Mouse (Mus musculus): ENCODE measurements around the gene Itga6.

Gene Itga6

DNA sequence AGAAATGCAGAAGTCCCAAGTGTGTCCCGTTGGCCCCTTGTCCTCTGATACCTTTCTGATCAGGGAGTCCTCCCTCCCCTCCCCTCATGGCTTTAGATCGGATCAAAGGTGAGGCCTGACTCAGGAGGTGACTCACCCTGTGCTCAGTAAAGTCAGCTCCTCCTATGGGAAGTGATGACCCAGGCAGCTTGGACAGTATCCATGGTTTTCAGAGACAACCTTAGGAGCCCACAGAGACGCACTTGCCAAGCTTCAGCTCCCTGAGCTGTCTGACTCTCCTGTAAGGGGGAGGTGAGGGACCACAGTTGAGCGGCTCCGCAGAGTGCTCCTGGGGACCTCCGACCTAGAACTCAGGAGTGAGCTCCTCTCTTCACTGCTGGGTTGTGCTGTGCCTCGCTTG lies 56.3 kb downstream of the Itga6 start:
- no peak for DNase-seq (ENCODE audit: low spot score in 2 of 2)

DNA sequence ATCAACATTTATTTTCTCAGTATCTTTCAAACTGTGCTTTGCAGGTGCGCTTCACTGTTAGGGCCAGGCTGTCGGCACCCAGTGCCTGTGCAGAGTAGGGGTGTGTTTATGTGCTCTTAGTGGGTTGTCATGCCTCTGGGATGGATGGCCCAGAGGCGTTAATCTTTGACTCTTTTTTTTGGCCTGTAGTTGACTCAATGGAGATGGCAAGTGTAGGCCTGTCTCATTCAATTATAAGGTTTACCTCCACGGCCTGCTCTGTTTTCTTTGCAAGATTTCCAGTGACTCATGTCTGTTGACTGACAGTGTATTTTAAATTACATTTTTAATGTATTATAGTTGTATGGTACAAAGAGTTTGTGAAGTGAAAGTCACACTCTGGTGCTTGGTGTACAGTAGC lies 56.7 kb downstream of the Itga6 start:
- DNase-seq (ENCODE audit: low spot score in 2 of 2): no peak

DNA sequence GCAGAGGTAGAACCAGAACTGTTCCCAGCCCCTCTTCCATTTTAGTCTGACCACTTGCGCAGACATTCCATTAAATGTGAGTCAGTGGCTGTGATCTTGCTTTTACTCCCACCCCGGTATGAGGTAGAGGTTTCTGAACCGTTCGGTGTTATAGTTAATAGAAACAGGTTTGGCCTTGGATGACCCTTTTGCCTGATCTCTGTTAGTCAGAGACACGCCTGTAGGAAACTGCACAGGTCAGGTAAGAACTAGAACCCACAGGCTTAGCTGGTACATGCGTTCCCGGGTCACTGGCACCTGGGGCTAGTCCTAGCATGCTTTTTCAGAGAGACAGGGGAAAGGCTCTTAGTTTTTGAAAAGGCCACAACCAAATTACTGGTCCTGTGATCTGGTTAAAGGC lies 59.7 kb downstream of the Itga6 start:
- DNase-seq (ENCODE audit: low spot score in 2 of 2): no peak

DNA sequence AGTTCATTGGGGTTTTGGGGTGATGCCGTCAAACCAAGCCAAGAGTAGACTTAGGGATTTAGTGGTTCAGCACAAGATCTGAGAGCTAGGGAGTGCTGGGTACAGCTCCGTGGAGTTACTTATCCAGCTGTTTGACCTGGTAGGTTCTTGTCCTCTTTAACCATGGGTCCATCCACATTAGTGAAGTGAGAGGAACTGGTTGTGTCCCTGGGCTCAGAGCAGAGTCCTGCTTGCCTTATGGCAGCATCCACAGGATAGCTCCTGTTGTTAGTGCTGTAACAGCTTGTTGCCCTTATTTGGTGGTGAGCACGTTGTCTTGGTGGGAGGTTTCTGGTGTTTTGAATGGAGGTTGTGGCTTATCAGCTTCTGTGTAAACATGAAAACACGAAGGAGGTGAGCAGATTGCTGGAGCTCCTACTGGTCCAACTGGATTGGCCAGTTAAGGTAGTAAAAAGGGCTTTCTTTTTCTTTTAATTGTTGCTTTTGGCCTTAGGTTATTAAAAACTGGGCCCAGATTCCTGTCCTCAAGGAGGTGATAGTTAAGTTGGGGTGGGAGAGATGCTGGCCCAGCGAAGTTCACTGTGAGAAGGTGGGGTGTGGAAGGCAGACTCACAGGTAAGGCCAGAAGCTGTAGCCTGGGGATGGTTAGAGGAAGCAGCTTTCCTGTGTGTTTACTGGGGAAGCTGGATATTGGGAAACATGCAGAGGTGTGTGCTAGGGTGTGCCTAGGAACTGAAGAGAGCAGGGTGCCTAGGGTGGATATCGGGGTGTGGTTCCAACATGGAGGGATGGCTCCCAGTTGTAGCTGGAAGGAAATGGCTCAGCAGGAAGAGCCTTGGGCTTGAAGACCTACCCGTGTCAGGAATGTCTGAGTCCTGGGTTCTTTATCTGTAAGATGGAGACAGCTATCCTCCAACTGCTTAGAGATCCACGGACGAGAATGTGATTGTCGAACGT lies 60.5 kb downstream of the Itga6 start:
- no peak for DNase-seq (ENCODE audit: low spot score in 2 of 2)

DNA sequence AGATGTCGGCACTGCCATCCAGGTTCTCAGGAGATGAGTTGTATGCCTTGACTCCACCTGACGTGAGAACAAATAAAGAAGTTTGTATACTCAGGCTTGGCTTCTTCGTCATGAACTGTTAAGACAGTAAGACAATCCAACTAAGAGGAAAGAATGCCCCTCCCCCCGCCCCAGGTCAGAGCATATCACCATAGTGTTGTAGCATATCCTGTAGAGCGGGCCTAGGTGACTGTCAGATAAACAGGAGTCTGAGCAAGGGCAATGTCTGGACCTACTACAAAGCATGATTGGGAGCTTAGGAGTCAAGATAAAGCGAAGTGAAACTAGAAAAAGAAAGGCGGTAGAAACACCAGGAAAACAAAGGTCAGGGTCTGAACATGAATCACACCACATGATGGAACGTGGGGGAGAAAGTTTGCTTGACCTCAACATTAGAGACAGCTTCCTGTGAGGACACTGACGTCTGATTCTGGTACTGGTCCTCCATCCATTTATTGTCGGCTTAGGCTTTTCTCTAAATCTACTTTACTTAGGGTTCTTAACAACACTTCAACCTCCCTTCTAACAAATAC lies 64.0 kb downstream of the Itga6 start:
- DNase-seq (ENCODE audit: low spot score in 2 of 2): no peak

DNA sequence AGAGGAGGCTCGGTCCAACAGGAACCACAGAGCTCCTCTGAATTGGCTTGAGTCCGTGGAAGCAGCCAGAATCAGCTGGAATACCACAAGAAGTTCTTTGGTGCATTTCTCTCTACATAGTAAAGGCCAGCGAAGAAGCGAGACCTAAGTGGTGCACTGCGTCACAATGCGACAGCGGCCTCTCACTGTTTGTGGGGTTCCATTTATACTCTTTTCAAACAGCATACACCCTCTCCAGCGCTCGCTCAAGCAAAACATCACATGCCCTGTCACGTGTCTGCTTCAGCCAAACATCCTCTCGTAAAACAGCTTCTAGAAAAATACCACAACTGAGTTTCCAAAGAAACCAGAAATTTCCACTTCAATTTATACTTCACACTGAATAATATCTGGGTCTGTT lies 64.6 kb downstream of the Itga6 start:
- no peak for DNase-seq (ENCODE audit: low spot score in 2 of 2)

DNA sequence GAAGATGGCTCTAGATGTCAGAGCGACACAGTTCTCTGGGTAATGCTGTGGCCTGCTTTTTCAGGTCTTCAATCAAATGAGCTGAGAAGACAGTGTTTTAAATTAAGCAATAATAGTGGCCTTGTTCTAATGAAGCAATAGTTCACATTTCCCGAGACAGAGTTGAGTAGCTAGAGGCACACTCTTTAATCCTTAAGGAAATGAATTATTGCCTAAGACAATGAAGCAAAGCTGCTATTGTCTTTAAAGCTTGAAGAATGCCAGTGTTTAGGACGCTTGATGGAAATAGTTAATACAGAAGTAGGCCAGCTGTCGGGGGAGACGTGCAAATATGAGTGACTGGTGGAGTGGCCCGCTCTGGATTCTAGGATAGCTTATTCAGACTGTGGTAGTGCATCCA lies 65.5 kb downstream of the Itga6 start:
- no peak for DNase-seq (ENCODE audit: low spot score in 2 of 2)

DNA sequence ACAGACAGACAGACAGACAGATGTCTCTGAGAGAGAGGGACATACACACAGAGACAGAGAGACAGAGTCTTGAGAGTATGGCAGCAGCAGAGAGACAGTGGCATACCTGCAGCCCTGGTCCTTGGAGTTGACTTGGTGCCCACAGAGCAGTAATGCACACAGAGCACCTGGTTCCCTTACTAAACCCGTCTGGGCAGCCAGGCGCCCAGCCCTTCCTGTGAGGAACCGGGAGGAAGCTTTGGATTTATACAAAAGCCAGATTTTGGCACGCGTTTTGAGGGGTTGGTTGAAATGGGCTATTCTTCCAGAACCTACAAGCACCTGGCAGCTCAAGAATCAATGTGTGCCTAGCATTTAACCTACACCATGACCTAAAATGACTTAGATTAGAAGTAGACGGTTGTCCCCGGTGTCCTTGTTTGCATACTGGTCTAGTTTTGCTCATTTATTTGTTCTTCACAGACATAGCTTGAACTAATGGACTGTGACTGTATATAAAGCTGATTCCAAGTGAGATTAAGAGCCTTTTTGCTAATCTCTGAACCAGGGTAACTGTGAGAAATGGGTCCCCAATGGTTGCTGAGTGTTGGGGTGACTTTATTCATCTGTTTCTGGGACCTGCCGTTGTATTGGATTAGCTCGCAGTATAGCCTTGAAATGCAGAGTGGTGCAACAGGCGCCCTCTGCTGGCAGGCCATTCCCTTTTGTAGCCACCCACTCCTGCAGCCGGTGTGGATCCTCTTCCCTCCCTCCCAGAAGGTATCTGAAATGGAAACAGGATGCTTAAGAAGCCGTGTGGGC lies 67.0 kb downstream of the Itga6 start:
- peak; percentile 79 to 91 for DNase-seq (ENCODE audit: low spot score in 2 of 2)

DNA sequence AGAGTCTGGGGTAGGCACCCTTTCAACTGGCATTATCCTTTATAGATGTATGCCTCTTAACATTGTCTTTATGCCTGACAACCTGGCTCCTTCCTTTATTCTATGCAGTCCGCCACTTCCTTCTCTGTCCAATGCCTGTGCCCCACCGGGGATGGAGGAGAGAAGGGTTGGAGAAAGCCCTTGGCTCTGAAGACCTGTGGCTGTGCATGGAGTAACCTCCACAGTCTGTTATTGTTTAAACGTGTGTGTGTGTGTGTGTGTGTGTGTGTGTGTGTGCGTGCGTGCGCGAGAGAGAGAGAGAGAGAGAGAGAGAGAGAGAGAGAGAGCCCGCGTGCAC lies 67.6 kb downstream of the Itga6 start:
- DNase-seq (ENCODE audit: low spot score in 2 of 2): no peak

DNA sequence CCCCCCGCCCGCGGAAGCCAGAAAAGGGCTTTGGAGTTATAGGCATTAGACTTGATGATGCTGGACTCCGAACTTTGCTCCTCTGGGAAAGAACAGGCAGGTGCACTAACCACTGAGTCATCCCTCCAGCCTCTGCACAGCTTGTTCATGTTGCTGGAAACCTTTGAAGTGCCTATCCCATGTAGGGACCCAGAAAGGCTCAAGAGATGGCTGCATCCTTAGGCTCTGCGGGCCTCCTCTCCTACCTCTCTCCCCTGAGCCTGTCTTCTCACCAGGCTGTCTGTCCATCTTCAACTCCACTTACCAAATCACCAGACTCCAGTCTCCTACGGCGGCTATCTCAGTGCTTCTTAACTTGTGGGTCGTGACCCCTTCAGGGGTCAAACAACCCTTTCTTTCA lies 68.0 kb downstream of the Itga6 start:
- DNase-seq (ENCODE audit: low spot score in 2 of 2): no peak

DNA sequence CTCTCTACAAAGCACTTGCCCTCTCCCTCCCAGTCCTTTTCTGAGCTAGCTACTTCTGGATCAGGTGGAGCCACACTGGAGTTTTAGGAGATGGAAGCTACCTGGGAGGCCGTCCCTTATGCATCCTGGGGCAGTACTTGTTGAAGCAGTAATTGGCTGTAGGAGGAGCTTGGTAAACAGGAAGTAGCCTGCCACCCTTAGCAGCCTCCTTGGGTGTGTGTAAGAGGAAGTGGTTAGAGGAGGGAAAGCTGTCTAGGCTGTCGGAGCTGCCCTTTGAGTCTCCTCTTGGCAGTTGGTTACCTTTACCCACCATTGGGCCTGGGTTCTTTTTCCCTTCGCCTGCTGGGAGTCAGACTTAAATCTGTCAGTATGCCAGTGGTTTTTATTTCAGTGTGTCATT lies 68.6 kb downstream of the Itga6 start:
- no peak for DNase-seq (ENCODE audit: low spot score in 2 of 2)

DNA sequence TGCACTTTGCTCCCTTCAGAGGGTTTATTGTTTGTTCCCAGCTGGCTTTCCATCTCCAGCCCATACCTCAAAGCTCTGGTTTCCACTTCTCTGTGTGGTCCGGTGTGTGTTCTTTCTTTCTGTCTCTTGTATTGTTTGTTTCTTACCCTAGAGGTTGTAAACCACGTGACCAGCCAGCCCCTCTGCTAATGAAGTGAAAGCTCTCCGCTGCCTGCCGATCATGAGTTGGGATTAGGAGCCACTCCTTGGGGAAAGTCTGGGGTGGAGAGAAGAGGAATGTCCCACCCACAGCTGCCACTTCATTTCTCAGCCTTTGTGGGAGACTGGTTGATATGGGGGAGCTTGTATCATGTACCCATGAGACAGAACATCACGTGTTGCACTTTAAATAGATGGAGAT lies 69.9 kb downstream of the Itga6 start:
- DNase-seq (ENCODE audit: low spot score in 2 of 2): no peak

DNA sequence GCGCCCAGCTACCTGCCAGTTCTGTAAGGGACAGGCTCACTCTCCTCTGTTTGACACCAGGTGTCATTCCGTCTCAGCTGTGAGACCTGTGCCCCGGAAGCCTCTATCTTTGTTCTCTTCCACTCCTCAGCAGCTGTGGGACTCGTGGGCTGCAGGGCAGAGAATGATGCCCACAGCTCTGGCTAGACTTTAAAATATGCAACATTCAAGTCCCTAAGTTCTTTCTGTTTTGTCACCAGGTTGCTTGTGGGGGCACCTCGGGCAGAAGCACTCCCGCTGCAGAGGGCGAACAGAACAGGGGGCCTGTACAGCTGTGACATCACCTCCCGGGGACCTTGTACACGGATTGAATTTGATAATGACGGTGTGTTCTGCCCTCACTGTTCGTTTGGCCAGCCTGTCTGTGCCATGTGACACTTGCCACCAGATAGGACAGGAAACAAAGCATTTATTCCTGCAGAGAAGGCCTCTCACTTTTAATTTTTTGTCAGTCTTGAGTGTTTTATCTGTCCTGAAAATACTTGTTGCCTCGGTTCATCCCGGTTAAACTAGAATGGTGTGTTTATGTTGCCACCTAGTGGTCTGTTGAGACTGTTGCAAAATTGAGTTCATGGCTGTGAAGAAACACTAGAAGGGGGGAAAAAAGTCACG lies 71.1 kb downstream of the Itga6 start:
- DNase-seq (ENCODE audit: low spot score in 2 of 2): no peak

DNA sequence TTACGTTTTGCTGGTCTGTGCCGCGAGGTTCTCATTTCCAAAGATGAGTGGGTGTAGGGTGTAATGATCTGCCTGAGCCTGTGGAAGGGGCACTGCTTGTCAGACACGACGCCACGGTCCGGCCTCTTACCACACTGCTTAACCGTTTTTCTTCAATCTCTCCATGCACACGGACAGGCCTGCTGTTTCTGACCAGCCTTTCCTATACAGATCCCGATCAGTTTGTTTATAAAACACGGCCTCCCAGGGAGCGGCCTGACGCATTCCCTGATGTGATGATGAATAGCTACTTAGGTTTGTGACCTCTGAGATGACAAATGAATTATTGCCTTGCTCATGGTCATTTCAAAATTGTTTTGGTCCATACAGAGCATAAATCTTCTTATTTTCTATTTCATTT lies 78.7 kb downstream of the Itga6 start:
- no peak for DNase-seq (ENCODE audit: low spot score in 2 of 2)

DNA sequence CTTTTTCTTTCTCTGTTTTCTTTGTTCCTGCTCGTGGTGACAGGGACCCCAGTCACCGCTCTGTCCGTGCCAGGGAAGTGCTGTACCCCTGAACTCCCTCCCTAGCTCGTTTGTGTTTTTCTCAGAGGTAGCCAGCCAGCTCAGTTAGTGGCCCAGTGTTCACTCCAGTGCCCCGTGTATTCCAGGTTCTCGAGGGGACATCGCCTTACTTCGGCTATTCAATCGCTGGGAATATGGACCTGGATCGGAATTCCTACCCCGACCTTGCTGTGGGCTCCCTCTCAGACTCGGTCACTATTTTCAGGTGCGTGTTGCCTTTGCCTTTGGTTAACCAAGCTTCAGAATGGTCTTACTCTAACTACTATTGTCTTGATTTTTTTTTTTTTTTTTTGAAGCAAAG lies 82.3 kb downstream of the Itga6 start:
- no peak for DNase-seq (ENCODE audit: low spot score in 2 of 2)

DNA sequence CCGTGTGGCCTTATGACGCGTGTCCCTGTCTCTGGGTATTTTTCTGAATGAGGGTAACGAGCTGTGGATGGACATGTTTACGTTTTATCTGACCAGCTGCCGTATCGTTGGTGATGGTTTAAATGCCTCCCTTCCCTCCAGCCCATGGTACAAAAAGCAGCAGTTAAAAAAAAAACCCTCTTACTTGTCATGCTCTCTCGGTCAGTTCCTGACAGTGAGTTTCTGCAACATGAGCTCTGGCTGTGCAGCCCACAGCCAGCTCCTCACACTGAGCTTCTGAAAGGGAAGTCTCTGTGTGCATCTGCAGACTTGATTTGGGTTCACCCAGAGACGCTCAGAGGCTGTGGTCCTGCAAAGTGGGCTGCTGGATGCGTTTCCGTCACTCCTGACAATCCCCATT lies 83.5 kb downstream of the Itga6 start:
- no peak for DNase-seq (ENCODE audit: low spot score in 2 of 2)

DNA sequence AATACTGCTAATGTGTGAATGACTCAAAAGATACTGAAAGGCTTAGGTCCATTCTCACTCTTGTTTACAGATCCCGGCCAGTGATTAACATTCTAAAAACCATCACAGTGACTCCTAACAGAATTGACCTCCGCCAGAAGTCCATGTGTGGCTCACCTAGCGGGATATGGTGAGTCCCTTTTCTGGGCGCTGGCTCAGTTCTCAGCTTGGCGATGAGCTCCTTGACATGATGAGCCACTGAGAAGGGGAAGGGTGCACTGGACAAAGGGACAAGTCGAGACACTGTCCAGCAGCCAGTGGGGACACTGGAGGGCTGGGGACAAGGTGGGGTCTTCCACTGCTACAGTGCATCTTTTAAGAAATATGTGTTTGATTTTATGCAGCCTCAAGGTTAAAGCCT lies 88.2 kb downstream of the Itga6 start:
- DNase-seq (ENCODE audit: low spot score in 2 of 2): no peak

DNA sequence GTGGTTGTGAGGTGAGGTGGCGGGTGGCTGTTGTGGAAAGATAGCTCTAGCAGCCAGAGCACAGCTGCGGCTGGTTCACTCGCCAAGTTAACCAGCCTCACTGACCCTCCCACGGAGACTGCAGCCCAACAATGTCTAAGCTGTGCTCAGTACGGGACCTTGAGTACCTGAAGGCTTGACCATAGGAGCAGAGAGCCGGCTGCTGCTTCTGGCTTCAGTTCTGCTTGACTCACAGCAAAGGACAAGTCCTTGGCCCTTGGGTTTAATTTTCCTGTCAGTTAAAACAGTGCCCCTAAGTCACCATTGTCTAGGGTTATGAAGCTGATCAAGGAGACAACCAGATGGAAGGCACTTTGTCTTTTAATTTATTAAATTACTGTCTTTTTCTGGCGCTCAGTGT lies 89.0 kb downstream of the Itga6 start:
- no peak for DNase-seq (ENCODE audit: low spot score in 2 of 2)

DNA sequence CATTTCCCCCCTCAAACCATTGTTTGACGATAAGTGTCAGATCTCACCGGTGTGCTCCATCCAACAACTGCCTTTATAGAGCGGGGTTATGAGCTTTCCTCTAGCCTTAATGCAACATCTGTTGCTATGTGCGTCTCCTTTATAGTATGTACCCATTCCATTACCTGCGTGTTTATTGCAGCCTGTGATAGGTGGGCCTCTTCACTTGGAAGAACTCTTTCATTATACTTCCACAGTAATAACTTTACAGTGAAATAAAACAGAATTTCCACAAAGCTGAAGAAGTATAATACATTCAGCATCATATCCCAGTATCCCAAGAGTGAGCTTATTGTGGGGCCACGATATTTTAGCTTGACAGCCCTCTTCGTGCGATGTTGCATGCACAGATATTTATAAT lies 90.1 kb downstream of the Itga6 start:
- DNase-seq (ENCODE audit: low spot score in 2 of 2): no peak

DNA sequence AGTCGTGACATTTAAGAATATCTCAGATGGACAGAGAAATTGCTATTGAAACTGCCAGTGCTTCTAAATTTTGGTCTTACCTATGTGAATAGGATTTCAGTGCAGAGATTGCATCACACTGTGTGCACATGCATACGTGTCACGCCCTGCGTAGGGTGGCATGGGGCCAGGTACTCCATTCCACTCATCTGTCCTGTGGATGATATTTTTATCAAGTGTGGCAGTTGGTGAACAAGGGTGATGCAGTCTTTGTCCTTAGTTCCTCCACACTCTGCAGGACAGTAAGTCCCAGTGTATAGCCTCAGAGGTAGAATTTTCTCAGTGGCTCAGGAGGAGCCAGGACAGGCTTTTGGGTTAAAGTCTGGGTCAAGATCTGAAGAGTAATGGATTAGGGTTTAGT lies 90.8 kb downstream of the Itga6 start:
- DNase-seq (ENCODE audit: low spot score in 2 of 2): no peak

DNA sequence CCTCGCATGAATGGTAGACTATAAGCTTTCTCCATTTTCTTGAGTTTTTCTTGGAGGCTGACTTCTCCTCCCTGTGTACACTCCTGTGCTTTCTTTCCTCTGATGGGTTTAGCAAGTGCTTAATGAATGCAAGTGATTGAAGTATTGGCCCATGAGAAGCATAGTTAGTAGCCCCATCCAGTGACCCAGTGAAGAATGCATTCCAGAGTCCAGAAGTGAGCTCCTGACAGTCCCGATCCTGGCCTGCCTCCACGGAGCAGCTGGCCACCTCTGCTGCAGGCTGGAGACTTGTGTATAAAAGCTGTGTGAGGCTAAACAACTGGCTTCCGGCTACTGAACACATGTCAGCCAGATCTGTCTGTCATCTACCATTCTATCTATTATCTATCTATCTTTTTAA lies 91.8 kb downstream of the Itga6 start:
- no peak for DNase-seq (ENCODE audit: low spot score in 2 of 2)

DNA sequence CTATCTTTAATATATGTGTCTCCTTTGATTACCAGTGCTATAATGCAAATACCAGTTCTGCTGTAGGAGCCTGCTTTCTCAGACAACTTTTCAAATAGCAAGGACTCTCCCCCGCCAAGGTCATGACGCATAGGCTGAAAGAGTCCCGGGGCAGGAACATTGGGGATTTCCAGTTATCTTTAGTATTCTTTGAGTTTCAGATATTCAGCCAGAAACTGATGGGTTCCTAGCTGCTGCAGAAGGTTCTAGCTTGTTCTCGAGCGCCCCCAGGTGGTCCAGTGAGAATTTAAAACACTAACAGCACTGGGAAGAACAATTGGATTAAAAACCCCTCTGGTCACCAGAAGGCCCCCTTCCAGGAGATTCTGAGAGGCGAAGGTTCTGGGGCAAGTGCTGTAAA lies 92.4 kb downstream of the Itga6 start:
- DNase-seq (ENCODE audit: low spot score in 2 of 2): peak; percentile 53 to 68
